Comparison of ENCODE assay signal across 10 mouse cellular contexts in genomic region chr15:23452098-23452625, GRCm38 (mm10).
DNase-seq lines count a peak whose midpoint lies in the region; ATAC-seq and TF ChIP-seq lines count a peak whose summit lies in the region.
"Had no signal": no experiment of that assay in that cellular context is flagged by ENCODE, and none has a peak within 500 bp of the region (broad histone marks: within the 10 kb centered on the region; RNA-seq: fewer than 3 reads in every experiment).

No protein-coding gene starts in this region.

- no peaks in the 10 kb centered on the region for H3K79me2 ChIP-seq in heart, adult 2 months (replicated peaks; ENCODE audit: control insufficient read depth, insufficient read depth, low read length)

- peak overlapping the region; percentile 40 for H3K4me2 ChIP-seq in heart, embryonic 14.5 days (ENCODE audit: low read length)
- peak overlapping the region; percentile 31; the same call in 1 of the 2 replicates for H3K4me2 ChIP-seq in limb, embryonic 13.5 days (replicated peaks)
- no peak overlapping the region for H3K4me2 ChIP-seq in liver, embryonic 11.5 days
- H3K4me2 ChIP-seq: liver, embryonic 15.5 days had no signal

- WGBS in heart, embryonic 14.5 days = 4% methylated on average over 9 of the region's 9 CpGs
- WGBS in heart, adult 2 months = 16% methylated on average over 9 of the region's 9 CpGs
- 34% methylated on average over 9 of the region's 9 CpGs for WGBS in limb, embryonic 13.5 days
- WGBS in liver, embryonic 11.5 days = 48% methylated on average over 9 of the region's 9 CpGs

- H3K27ac ChIP-seq in heart, embryonic 14.5 days (replicated peaks in 1 of 2; ENCODE audit: control insufficient read depth in 1 of 2, insufficient read depth in 1 of 2, low read depth in 2 of 2, low read length in 2 of 2) = peak overlapping the region; percentile 64 to 82
- H3K27ac ChIP-seq in heart, adult 2 months = no peak overlapping the region
- H3K27ac ChIP-seq in limb, embryonic 13.5 days = no peak overlapping the region
- no peak overlapping the region for H3K27ac ChIP-seq in liver, embryonic 11.5 days (ENCODE audit: low read depth, low read length)
- H3K27ac ChIP-seq: liver, embryonic 15.5 days had no signal

- no peaks in the 10 kb centered on the region for H3K36me3 ChIP-seq in heart, embryonic 14.5 days (ENCODE audit: control insufficient read depth, insufficient read depth, low read length)
- H3K36me3 ChIP-seq in heart, adult 2 months (ENCODE audit: control insufficient read depth, insufficient read depth, low read length) = no peaks in the 10 kb centered on the region
- H3K36me3 ChIP-seq in limb, embryonic 13.5 days = no peaks in the 10 kb centered on the region
- no peaks in the 10 kb centered on the region for H3K36me3 ChIP-seq in liver, embryonic 11.5 days (ENCODE audit: control insufficient read depth, insufficient read depth, low read length)
- H3K36me3 ChIP-seq: G1E; liver, embryonic 15.5 days had no signal

- H3K4me1 ChIP-seq in heart, embryonic 14.5 days (ENCODE audit: control insufficient read depth in 2 of 2, insufficient read depth in 2 of 2, low read length in 2 of 2) = no peaks in the 10 kb centered on the region
- H3K4me1 ChIP-seq in heart, adult 2 months (ENCODE audit: control insufficient read depth, insufficient read depth, low read length) = no peaks in the 10 kb centered on the region
- H3K4me1 ChIP-seq in limb, embryonic 13.5 days = no peaks in the 10 kb centered on the region
- no peaks in the 10 kb centered on the region for H3K4me1 ChIP-seq in liver, embryonic 11.5 days (replicated peaks; ENCODE audit: control insufficient read depth, insufficient read depth, low read length)
- H3K4me1 ChIP-seq: liver, embryonic 15.5 days had no signal

- peak overlapping the region; percentile 3 to 6; a peak in 2 of 4 replicates for H3K4me3 ChIP-seq in heart, embryonic 14.5 days (ENCODE audit: control insufficient read depth in 1 of 2, insufficient read depth in 1 of 2, low read depth in 1 of 2, low read length in 2 of 2)
- H3K4me3 ChIP-seq in heart, adult 2 months = no peak overlapping the region
- H3K4me3 ChIP-seq in limb, embryonic 13.5 days = no peak overlapping the region
- H3K4me3 ChIP-seq in liver, embryonic 11.5 days (ENCODE audit: low read depth, low read length) = no peak overlapping the region
- H3K4me3 ChIP-seq: liver, embryonic 15.5 days had no signal

- peak; percentile 69 for ATAC-seq in heart, embryonic 14.5 days (ENCODE audit: insufficient number of reproducible peaks, insufficient read depth, low FRiP score, low read depth)
- peak; percentile 57; the same call in 1 of the 2 replicates for ATAC-seq in limb, embryonic 13.5 days (ENCODE audit: low FRiP score, low read depth)
- ATAC-seq in granulocyte monocyte progenitor cell, adult 5-6 weeks (replicated peaks; ENCODE audit: poor library complexity, severe bottlenecking) = no peak
- no peak for ATAC-seq in liver, embryonic 11.5 days (replicated peaks; ENCODE audit: low FRiP score)

- no peak for TF ChIP-seq POLR2A in heart, adult 2 months (IDR thresholded peaks at IDR 0.05; ENCODE audit: insufficient read depth, low read depth, low read length)

- H3K9ac ChIP-seq in heart, embryonic 14.5 days (ENCODE audit: low read length) = no peak overlapping the region
- H3K9ac ChIP-seq in heart, adult 2 months (ENCODE audit: low read depth, low read length) = no peak overlapping the region
- H3K9ac ChIP-seq in limb, embryonic 13.5 days = no peak overlapping the region
- H3K9ac ChIP-seq in liver, embryonic 11.5 days (ENCODE audit: low read depth, low read length) = no peak overlapping the region
- H3K9ac ChIP-seq: liver, embryonic 15.5 days had no signal

- intact Hi-C loops in heart, adult 2 months (cut with DNase I) = no loop called here

- no peak for TF ChIP-seq CTCF in heart, adult 2 months (IDR thresholded peaks at IDR 0.05)

- H3K9me3 ChIP-seq in heart, embryonic 14.5 days (ENCODE audit: control insufficient read depth, low read length) = peaks cover 3% of the 10 kb centered on the region; the same call in 1 of the 2 replicates
- no peaks in the 10 kb centered on the region for H3K9me3 ChIP-seq in limb, embryonic 13.5 days
- H3K9me3 ChIP-seq in liver, embryonic 11.5 days (ENCODE audit: control insufficient read depth, low read length) = no peaks in the 10 kb centered on the region
- H3K9me3 ChIP-seq: G1E; liver, embryonic 15.5 days had no signal

- TF ChIP-seq EP300 in heart, adult 2 months (IDR thresholded peaks at IDR 0.05; ENCODE audit: insufficient read depth, low read depth, low read length) = no peak

- no peak for DNase-seq in heart, adult 2 months
- DNase-seq in Muller cell, postnatal 12 days (ENCODE audit: inconsistent ontology term) = peak; percentile 77
- peak; percentile 24 for DNase-seq in embryo, embryonic 11 days
- no peak for DNase-seq in adrenal gland, postnatal 14 days
- no peak for DNase-seq in liver, embryonic 11.5 days (ENCODE audit: low spot score)

- no peaks in the 10 kb centered on the region for H3K27me3 ChIP-seq in heart, embryonic 14.5 days (ENCODE audit: control insufficient read depth, insufficient read depth, low read length)
- H3K27me3 ChIP-seq in heart, adult 2 months (ENCODE audit: control insufficient read depth, insufficient read depth, low read length) = no peaks in the 10 kb centered on the region
- no peaks in the 10 kb centered on the region for H3K27me3 ChIP-seq in limb, embryonic 13.5 days
- H3K27me3 ChIP-seq in liver, embryonic 11.5 days (replicated peaks; ENCODE audit: control insufficient read depth, insufficient read depth, low read length) = no peaks in the 10 kb centered on the region
- H3K27me3 ChIP-seq: liver, embryonic 15.5 days had no signal

Comparison
In these comparisons a context has a peak if more than half of its experiments do, and no peak if none do; other contexts are left out.
1. H3K27ac ChIP-seq: peak in heart, embryonic 14.5 days (2 of 2); none in heart, adult 2 months (single experiment), limb, embryonic 13.5 days (single experiment) and liver, embryonic 11.5 days (single experiment).
2. H3K4me3 ChIP-seq: peak in heart, embryonic 14.5 days (2 of 2); none in heart, adult 2 months (single experiment), limb, embryonic 13.5 days (single experiment) and liver, embryonic 11.5 days (single experiment).
3. ATAC-seq: peak in heart, embryonic 14.5 days (single experiment) and limb, embryonic 13.5 days (single experiment); none in granulocyte monocyte progenitor cell, adult 5-6 weeks (single experiment) and liver, embryonic 11.5 days (single experiment).
4. DNase-seq: peak in Muller cell, postnatal 12 days (single experiment) and embryo, embryonic 11 days (single experiment); none in heart, adult 2 months (0 of 2), adrenal gland, postnatal 14 days (single experiment) and liver, embryonic 11.5 days (single experiment).